Mouse (Mus musculus) liver, embryonic 11.5 days (tissue): ENCODE data around the gene Slit3. TPM values are rescaled to one million over a fixed set of nuclear protein-coding genes. Genes with fewer than 3 reads are reported as not detected.

ENCODE experiments used
- ATAC-seq: fragments of 200-750 bp; cut with Nextera tagmentation; replicated peaks from 2 replicates; pipeline ENCODE4 v1.8.0; 2017; ENCODE audit warnings: moderate number of reproducible peaks, mild to moderate bottlenecking, moderate TSS enrichment, moderate library complexity; ENCODE audit not compliant: low FRiP score
- DNase-seq: peaks from one replicate; pipeline ENCODE4 v3.0.0-alpha.2; 2017; ENCODE audit warnings: low spot score
- H3K27ac ChIP-seq: fragments of 300-500 bp; sonication (generic); 2 replicates; pipeline ENCODE4 v1.5.1; 2014; ENCODE audit warnings: mild to moderate bottlenecking, low read depth, low read length, control low read depth
- H3K27me3 ChIP-seq: fragments of 300-500 bp; sonication (generic); replicated peaks from 2 replicates; pipeline ENCODE4 v1.6.1; 2014; ENCODE audit warnings: low read length, mixed read lengths; ENCODE audit not compliant: control insufficient read depth, insufficient read depth
- H3K36me3 ChIP-seq: fragments of 300-500 bp; sonication (generic); 2 replicates; pipeline ENCODE4 v1.6.1; 2014; ENCODE audit warnings: mild to moderate bottlenecking, low read length, moderate library complexity, mixed read lengths; ENCODE audit not compliant: control insufficient read depth, insufficient read depth
- H3K4me1 ChIP-seq: fragments of 300-500 bp; sonication (generic); replicated peaks from 2 replicates; pipeline ENCODE4 v1.6.1; 2014; ENCODE audit warnings: low read length, mixed read lengths; ENCODE audit not compliant: control insufficient read depth, insufficient read depth
- H3K4me2 ChIP-seq: fragments of 300-500 bp; sonication (generic); 2 replicates; pipeline ENCODE4 v1.6.1; 2014; ENCODE audit warnings: mild to moderate bottlenecking, control low read depth, moderate library complexity
- H3K4me3 ChIP-seq: fragments of 300-500 bp; sonication (generic); 2 replicates; pipeline ENCODE4 v1.5.1; 2014; ENCODE audit warnings: low read depth, low read length, control low read depth
- H3K9ac ChIP-seq: fragments of 300-500 bp; sonication (generic); 2 replicates; pipeline ENCODE4 v1.6.1; 2014; ENCODE audit warnings: low read depth, low read length, control low read depth
- H3K9me3 ChIP-seq: fragments of 300-500 bp; sonication (generic); 2 replicates; pipeline ENCODE4 v1.6.1; 2016; ENCODE audit warnings: low read length, inconsistent platforms, mixed read lengths; ENCODE audit not compliant: control insufficient read depth
- WGBS: fragments of 180-500 bp; shearing (Covaris S2); extraction: QIAGEN DNeasy Blood & Tissue Kit; methylation state at CpG from one replicate; pipeline ENCODE4 v1.1.7; 2014; 5-methylcytosine and 5-hydroxymethylcytosine counted together
- polyA plus RNA-seq: library from polyadenylated mRNA; unstranded; fragments of >200 nt; fragmentation: Nextera tagmentation; extraction: Ambion mirVana; gene quantifications from 2 replicates; pipeline ENCODE4 v1.2.1, GENCODE M21; 2014

Slit3 gene
- polyA plus RNA-seq, 1 experiment from 2014 or later = 6.8 TPM

DNA sequence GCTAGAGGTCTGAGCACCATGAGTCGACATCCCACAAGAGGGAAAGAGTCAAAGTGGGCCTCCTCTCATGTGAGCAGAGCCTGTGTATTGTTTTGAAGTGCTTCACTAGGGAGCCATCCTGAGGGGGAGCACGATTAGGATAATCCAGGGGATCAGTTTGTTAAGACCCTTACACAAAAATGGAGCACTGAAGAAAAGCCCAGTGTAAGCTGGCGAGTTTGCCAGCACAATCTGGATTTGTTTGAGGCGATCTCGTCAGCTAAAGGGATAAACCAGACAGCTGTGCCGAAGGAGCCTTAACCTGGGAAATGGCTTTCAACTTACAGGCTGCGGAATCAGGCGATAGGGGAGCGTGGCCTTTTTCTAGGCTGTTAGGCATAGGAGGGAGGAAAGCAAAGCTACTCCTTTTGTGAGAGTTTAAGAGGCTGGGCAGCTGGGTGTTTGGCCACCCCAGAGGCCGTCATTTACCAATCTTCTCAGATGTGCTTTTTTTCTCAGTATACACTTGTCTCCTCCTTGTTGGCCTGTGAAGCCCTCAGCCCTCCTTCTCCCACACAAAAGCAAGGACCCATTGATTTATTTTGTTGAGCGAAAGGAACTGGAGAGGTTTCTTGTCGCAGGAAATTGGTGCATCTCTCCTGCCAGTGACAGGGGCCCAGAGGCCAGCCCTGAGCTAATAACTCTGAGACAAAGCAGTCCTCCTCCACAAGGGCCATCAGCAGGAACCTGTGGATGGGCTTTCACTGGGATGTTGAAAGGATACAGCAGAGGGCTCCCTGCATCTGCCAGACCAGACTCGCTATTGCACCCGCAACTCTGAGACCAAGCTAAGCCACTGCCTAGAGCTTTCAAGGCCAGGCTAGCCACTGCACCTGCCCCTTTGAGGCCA lies 472.4 kb downstream of the Slit3 start:
- Histone ChIP-seq H3K27ac (no peak overlapping the region), H3K4me1 (no peaks in the 10 kb centered on the region), H3K27me3 (no peaks in the 10 kb centered on the region), H3K4me2 (no peak overlapping the region), H3K9me3 (no peaks in the 10 kb centered on the region), H3K4me3 (no peak overlapping the region), H3K9ac (no peak overlapping the region), H3K36me3 (no peaks in the 10 kb centered on the region)
- DNase-seq (no peak), ATAC-seq (no peak)
- WGBS = 72% methylated on average over 14 of the region's 14 CpGs

DNA sequence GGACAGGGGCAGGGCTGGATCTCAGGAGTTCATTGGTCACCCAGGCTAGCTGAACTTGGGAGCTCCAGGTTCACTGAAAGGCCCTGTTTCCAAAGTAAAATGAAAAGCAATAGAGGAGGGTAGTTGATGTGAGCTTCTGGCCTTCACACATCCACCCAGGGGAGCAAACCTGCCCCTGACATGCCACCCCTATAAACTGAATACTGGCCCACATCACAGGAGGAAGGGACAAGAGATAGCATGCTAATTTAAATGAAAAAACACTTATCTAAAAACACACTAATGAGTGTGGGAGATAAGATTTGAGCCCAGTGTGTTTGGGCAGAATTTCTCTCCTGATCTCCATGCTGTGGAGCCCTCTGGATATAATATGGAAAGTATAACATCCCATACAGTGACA lies 475.0 kb downstream of the Slit3 start:
- ATAC-seq = peak; percentile 56; the same call in 1 of the 2 replicates
- no peak overlapping the region for H3K4me2 ChIP-seq

DNA sequence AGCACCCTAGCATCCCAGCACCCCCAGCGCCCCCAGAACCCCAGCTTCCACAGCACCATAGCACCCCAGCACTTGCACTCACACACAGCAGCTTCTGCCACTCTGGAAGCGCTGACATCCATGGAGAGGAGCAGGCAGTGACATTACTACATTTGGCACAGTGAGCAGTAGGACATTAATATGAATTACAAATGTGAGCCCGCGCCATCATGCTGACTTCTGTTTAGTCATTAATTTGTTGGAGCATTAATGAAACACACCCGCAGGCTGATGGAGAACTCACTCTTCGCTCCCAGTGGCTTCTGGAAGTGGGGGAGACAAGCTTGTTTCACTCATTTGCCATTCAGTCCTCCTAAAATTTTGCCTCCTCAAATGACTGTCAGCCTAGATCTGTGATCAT lies 476.9 kb downstream of the Slit3 start:
- H3K4me1 ChIP-seq = no peaks in the 10 kb centered on the region
- WGBS = 90% methylated on average over 6 of the region's 6 CpGs
- ATAC-seq = no peak
- H3K4me3 ChIP-seq = no peak overlapping the region
- H3K9me3 ChIP-seq = no peaks in the 10 kb centered on the region
- no peak overlapping the region for H3K27ac ChIP-seq
- H3K27me3 ChIP-seq = no peaks in the 10 kb centered on the region
- H3K4me2 ChIP-seq = no peak overlapping the region
- no peaks in the 10 kb centered on the region for H3K36me3 ChIP-seq
- H3K9ac ChIP-seq = no peak overlapping the region
- no peak for DNase-seq

More for the DNA sequence above, 475.0 kb downstream of the Slit3 start:
- Histone ChIP-seq H3K27ac (no peak overlapping the region), H3K4me1 (no peaks in the 10 kb centered on the region), H3K27me3 (no peaks in the 10 kb centered on the region), H3K9ac (no peak overlapping the region), H3K9me3 (no peaks in the 10 kb centered on the region), H3K36me3 (no peaks in the 10 kb centered on the region), H3K4me3 (no peak overlapping the region)
- no peak for DNase-seq

DNA sequence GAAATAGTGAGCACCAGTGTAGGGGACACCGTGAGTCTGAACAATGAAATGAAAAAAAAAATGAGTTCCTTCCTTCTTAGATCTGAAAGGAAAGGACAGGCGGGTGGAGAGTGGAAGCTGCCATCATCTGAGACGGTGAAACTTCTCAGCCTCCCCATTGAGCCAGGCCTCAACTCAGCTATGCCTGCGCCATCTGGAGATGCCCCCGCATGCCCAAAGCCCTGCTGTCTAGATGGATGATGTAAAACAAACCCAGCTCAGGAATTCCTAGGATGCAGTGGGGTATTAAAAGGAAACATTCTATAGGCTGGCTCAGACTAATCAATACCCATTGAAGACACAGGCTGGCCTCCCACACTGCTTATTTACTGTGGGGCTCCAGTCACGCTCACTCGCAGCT lies 477.7 kb downstream of the Slit3 start:
- no peaks in the 10 kb centered on the region for H3K9me3 ChIP-seq
- no peaks in the 10 kb centered on the region for H3K4me1 ChIP-seq
- H3K27ac ChIP-seq = no peak overlapping the region
- WGBS = 66% methylated on average over 7 of the region's 7 CpGs
- DNase-seq (no peak), ATAC-seq (no peak)
- H3K4me3 ChIP-seq = no peak overlapping the region
- no peaks in the 10 kb centered on the region for H3K27me3 ChIP-seq
- no peaks in the 10 kb centered on the region for H3K36me3 ChIP-seq
- H3K9ac ChIP-seq = no peak overlapping the region
- H3K4me2 ChIP-seq = no peak overlapping the region

DNA sequence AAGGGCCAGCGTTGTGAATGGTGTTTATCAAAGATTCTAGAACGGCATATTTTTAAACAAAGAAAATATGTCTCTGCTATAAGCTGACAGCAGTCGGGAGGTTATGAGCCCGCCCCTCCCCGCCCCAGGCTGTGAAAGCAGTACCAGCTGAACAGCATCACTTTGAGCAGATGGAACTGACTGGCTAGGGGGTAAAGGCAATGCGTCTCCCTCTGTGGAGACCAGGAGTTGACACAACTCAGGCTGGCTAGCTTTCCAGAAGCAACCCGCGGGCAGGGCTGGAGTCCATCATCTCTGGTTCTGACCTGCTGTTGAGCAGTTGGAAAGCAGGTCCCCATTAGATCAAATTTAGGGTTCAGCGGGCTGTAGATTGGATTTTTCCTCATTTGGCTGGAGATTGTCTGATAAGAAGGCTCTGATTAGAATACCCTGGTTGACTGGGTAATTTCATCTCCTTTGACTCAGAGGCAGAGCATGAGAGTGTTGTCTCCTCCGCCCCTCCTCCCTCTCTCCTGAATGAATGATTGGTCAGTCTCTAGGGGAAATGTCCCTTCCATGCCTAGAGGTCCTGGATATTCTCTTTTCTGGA lies 480.7 kb downstream of the Slit3 start:
- no peak for DNase-seq
- no peak for ATAC-seq
- H3K27ac ChIP-seq = no peak overlapping the region
- H3K36me3 ChIP-seq = no peaks in the 10 kb centered on the region
- H3K4me2 ChIP-seq = no peak overlapping the region
- H3K4me1 ChIP-seq = no peaks in the 10 kb centered on the region
- no peaks in the 10 kb centered on the region for H3K9me3 ChIP-seq
- no peak overlapping the region for H3K4me3 ChIP-seq
- 70% methylated on average over 10 of the region's 10 CpGs for WGBS
- H3K9ac ChIP-seq = no peak overlapping the region
- no peaks in the 10 kb centered on the region for H3K27me3 ChIP-seq

DNA sequence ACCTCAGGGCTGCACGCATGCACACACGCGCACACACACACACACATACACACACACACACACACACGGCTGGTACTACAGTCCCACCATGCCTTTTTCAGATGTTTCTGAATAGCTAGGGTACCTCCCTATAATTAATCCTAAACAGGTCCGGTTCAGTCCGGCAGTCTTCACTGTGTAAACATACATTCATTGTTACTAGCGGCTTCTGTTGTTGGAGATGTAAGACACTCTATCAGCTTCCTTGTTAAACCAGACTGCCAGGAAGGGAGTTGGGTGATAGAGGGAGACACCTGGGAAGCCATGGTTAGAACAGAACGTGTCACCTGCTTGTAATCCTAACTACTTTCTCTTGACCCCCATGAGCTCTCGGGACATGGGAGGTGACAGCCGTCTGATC lies 481.6 kb downstream of the Slit3 start:
- WGBS = 71% methylated on average over 10 of the region's 10 CpGs
- no peak for ATAC-seq

DNA sequence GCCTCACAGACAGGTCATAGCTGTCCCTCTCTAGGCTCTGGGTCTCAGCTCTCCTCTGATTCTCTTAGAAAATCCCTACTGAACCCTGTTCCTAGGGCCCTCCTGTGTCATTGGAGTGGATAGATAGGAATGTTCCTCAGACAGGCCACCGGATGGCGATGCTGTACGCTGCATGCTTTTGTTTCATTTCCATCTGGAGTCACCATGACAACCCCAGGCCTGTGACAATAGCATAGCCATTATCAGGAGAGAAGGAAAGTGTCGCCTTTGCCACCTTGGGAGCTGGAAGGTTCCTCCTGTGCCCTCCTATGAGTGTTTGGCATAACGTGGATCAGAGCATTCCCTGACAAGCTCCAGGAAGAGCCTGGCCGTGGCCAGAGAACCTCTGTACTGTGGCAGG lies 482.9 kb downstream of the Slit3 start:
- no peak overlapping the region for H3K4me2 ChIP-seq
- no peaks in the 10 kb centered on the region for H3K4me1 ChIP-seq
- H3K9me3 ChIP-seq = no peaks in the 10 kb centered on the region
- 81% methylated on average over 6 of the region's 6 CpGs for WGBS
- ATAC-seq (no peak), DNase-seq (no peak)
- H3K27ac ChIP-seq = no peak overlapping the region
- no peaks in the 10 kb centered on the region for H3K36me3 ChIP-seq
- no peak overlapping the region for H3K9ac ChIP-seq
- no peak overlapping the region for H3K4me3 ChIP-seq
- no peaks in the 10 kb centered on the region for H3K27me3 ChIP-seq

More for the DNA sequence above, 481.6 kb downstream of the Slit3 start:
- no peak overlapping the region for H3K4me2 ChIP-seq
- no peaks in the 10 kb centered on the region for H3K4me1 ChIP-seq
- H3K27me3 ChIP-seq = no peaks in the 10 kb centered on the region
- no peak overlapping the region for H3K4me3 ChIP-seq
- no peaks in the 10 kb centered on the region for H3K36me3 ChIP-seq
- H3K27ac ChIP-seq = no peak overlapping the region
- no peak for DNase-seq
- H3K9ac ChIP-seq = no peak overlapping the region
- no peaks in the 10 kb centered on the region for H3K9me3 ChIP-seq

DNA sequence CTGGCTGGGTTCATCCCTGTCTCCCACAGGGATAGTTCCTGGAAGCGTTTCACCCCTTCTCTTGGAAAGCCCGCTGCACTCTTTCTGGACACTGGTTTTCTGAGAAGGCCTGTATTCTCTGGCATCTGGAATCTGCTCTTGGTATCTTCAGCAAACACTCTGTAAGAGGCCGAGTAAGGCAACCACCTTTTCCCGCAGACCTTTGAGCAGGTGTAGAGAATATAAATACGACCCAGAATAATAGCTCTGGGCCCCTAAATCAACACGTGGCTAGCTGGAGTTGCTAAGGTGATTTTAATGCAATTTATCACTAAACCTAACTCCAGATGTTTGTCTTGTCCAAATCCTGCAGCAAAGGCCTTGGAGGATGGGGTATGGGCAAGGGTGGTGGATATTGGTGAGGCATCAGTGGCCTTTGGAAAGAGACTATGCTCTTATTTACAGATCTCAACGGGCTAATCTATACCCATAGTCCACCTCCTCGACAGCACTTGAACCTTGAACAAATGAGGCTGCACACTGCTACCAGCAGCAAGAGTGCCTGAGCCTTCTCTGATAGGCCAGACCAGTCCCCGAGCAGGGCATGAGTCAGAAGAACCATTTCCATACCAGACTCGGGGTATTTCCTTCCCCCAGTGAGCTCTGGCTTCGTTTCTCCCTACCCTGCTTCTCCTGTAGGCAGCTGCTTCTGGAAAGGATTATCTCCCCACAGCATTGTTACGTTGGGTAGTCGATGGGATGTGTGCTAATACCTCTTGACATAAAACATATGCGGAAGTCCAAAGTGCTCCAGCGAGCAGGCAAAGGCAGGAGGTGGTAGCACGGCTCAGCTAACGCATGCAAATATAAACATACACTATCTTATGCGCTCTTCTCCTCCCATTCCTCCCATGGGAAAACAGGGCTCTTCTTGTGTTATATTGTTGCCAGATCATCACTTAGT lies 484.1 kb downstream of the Slit3 start:
- Histone ChIP-seq H3K4me2 (no peak overlapping the region), H3K9ac (no peak overlapping the region), H3K9me3 (no peaks in the 10 kb centered on the region), H3K27me3 (no peaks in the 10 kb centered on the region), H3K4me3 (no peak overlapping the region), H3K27ac (no peak overlapping the region), H3K36me3 (no peaks in the 10 kb centered on the region), H3K4me1 (no peaks in the 10 kb centered on the region)
- ATAC-seq (no peak), DNase-seq (no peak)
- 70% methylated on average over 18 of the region's 18 CpGs for WGBS
